Mouse (Mus musculus) megakaryocyte, adult 5-6 weeks (primary cell): ENCODE measurements around the gene Trim7. TPM values are rescaled to one million over a fixed set of nuclear protein-coding genes. Genes with fewer than 3 reads are reported as not detected.
"Not testable (repeated sequence)": the region's sequence is repeated elsewhere in the genome, so short reads cannot be mapped to it uniquely, and the experiment has no call there.

ENCODE experiments used
- ATAC-seq: 2 replicates; pipeline ENCODE4 v1.8.0; 2016; ENCODE audit warnings: mild to moderate bottlenecking, inconsistent platforms; ENCODE audit not compliant: poor library complexity, severe bottlenecking
- total RNA-seq, 2 experiments: library from RNA; stranded (forward) in 1 of 2; stranded (reverse) in 1 of 2; fragments of 153-499, 151-499 nt in 1 of 2; fragments of 221-1000, 200-1000 nt in 1 of 2; gene quantifications; 2 replicates each; pipeline versions ENCODE4 v1.2.3 to v1.2.4; 2015 to 2017

The Trim7 gene
- total RNA-seq (2015): 0.51 and 0.68 TPM in 2 replicates
- 0.18 and 0.57 TPM in 2 replicates for total RNA-seq (2017)

- peak; percentile 54 for ATAC-seq
These were observed at the start of gene Trim7, which contains the start of gene Gm12184 for GRCm38 (mm10) chr11:48825979-48826751. Gene Trim7 (plus strand): TSS chr11:48826140. Gene Gm12184 (minus strand): TSS chr11:48826655.

GRCm38 (mm10) chr11:48776664-48777063 lies 49.3 kb upstream of the Trim7 start:
- peak; percentile 45; the same call in 1 of the 2 replicates for ATAC-seq

- no peak for ATAC-seq
These were observed 48.6 kb upstream of the Trim7 start for GRCm38 (mm10) chr11:48777303-48777702.

GRCm38 (mm10) chr11:48779450-48779849 lies 46.5 kb upstream of the Trim7 start:
- ATAC-seq: peak; percentile 78

GRCm38 (mm10) chr11:48782243-48782642 lies 43.7 kb upstream of the Trim7 start:
- ATAC-seq: no peak

GRCm38 (mm10) chr11:48787455-48788211 lies 38.3 kb upstream of the Trim7 start:
- peak; percentile 93 for ATAC-seq

- ATAC-seq: peak; percentile 58
These were observed 37.4 kb upstream of the Trim7 start for GRCm38 (mm10) chr11:48788311-48789089.

GRCm38 (mm10) chr11:48789215-48789614 lies 36.7 kb upstream of the Trim7 start:
- ATAC-seq: no peak

GRCm38 (mm10) chr11:48789973-48790823 lies 35.7 kb upstream of the Trim7 start:
- peak; percentile 73 for ATAC-seq

- ATAC-seq: no peak
These were observed 35.0 kb upstream of the Trim7 start for GRCm38 (mm10) chr11:48790946-48791345.

- not testable (repeated sequence) for ATAC-seq
These were observed 34.0 kb upstream of the Trim7 start for GRCm38 (mm10) chr11:48791894-48792293.

GRCm38 (mm10) chr11:48793184-48793583 lies 32.8 kb upstream of the Trim7 start:
- no peak for ATAC-seq

- no peak for ATAC-seq
These were observed 30.7 kb upstream of the Trim7 start for GRCm38 (mm10) chr11:48795221-48795620.

- no peak for ATAC-seq
These were observed 29.6 kb upstream of the Trim7 start for GRCm38 (mm10) chr11:48796290-48796689.

- no peak for ATAC-seq
These were observed 28.7 kb upstream of the Trim7 start for GRCm38 (mm10) chr11:48797287-48797686.

- ATAC-seq: no peak
These were observed 27.6 kb upstream of the Trim7 start for GRCm38 (mm10) chr11:48798308-48798707.

GRCm38 (mm10) chr11:48798984-48799920 lies 26.7 kb upstream of the Trim7 start:
- ATAC-seq: peak; percentile 25

- peak; percentile 90 for ATAC-seq
These were observed 25.8 kb upstream of the Trim7 start, which contains the start of gene Rack1 for GRCm38 (mm10) chr11:48799921-48800701. Gene Rack1 (plus strand): TSS chr11:48800332.
